Mouse (Mus musculus): ENCODE results near the gene Twist1.

Gene Twist1

DNA sequence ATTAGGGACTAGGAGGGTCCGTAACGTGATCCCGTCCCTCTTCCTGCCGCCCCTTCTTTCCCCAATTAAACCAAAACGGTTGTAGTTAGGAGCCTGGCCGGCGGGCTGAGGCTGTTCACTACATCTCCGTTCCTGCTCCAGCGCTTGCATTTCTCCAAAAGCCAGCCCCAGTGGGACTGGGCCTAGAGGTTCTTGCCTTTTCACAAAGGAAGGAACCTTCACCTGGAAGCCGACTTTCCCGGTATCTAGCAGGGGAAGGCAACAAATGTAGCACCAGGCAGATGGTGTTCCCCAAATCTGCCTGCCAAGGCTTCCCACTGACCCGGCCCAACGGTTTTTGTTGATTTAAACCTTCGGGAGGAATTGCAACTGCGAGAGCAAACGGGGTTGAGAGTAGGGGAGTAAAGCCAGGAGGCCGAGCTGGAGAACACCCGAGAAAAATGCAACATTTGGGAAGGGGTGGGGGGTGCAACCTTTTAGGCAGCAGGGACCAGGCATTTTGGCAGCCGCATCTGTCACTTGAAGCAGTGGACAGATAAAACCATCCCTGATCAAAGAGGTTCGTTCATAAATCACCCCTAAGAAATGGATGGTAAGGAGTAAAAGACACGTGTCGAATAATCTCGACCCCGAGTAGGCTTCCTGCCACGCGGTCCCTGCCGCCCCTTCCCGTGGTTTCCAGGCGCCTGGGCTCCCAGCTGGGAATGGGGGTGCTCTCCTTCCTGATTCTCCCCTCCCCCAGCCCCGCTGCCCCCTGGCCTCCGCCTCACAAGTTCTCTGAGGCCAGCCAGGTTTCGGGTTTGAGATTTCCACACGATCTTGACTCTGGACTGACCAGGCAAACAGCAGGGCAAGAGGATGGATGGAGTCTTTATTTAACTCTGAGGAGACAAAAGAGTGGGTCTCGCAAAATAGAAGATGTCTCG, 9.3 kb downstream of the Twist1 start:
- DNase-seq (ENCODE audit: low read depth, low spot score), result no peak

DNA sequence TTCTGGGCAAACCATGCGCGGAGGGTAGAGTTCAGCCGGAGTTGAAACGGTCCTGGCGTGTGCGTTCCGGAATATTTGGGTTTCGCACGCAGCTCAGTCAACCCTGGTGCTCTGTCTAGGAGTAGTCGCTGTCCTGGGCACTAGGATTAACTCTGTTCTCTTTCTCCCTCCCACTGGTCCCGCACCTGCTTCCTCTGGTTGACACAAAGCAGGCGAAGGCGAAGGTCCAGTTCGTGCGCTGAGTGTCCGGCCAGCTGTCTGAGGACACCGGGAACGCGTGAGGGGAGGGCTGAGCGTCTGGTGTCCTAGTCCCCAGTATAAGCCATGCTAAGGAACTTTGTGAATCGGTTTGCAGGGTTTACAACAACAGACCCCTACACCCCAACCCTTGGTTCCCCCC, 10.0 kb downstream of the Twist1 start:
- no peak for DNase-seq (ENCODE audit: low read depth, low spot score)

DNA sequence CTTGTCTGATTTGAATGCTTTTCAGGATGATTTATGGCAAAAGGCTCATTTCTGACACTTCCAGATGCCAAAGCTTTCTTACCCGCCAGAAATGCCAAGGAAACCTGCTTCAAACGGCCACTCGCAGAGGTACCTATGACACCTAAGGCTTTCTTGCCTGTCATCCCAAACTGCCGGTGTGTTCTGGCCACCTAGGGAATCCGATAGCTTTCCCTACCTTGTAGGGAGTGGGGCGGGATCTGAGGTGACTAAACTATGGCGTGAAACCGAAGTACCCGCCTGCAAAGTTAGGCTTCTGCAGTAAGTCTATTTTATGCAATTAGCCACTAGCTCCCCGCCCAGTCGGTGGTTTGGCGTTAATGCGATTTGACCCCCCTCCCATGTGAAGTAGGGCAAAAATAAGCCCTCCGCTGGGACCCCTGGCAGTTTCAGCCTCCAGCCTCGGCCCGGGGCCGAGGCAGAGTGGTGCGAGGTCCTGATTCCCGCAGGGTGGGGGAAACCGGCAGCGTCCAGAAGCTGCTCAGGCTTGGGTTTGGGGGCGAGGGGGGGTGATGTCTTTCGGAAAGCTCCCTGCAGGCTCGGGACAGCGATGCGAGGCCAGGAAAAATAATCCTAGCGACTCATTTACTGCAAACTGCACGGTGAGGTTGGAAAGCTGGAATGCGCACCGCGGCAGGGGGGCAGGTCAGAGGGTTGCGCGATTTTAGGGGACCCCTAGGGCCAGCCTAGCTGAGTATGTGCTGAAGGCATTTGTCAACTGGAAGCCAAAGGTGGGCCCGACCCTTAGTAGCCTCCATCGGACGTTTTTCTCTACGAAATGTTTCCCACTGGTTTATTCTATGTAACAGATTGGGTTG, 10.8 kb downstream of the Twist1 start:
- no peak for DNase-seq (ENCODE audit: low read depth, low spot score)

DNA sequence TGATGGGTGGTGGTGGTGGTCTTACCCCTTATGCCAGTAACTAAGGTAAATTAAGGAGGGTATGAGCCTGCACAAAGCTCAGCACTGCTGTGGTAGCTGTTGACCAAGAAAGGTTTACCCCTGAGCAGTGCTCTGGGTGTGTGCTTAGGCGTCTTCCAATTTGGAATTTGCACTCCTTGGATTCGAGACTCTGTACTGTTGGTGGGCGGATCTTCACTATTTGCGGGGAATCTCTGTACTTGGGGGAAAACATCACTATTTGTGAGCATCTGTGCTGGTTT, 11.4 kb downstream of the Twist1 start:
- DNase-seq (ENCODE audit: low read depth, low spot score), result no peak

DNA sequence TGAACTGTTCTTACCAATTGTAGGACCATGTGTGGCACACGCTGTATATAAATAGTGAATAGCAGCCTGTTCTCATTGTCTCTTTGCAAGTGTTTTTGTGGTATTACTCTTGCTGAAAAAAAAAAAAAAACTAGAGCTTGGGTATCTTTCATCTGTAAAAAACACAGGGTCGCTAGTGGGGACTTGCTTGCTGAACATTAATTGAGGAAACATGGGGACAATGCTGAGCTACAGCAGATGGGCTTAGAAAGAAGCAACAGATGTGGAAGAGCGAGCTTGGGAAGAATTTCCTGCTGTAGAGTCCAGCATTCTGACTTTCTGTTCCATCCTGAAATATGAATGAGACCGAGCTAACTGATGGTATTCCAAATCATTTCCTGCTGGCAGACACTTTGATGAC, 22.7 kb downstream of the Twist1 start:
- no peak for DNase-seq (ENCODE audit: low read depth, low spot score)

DNA sequence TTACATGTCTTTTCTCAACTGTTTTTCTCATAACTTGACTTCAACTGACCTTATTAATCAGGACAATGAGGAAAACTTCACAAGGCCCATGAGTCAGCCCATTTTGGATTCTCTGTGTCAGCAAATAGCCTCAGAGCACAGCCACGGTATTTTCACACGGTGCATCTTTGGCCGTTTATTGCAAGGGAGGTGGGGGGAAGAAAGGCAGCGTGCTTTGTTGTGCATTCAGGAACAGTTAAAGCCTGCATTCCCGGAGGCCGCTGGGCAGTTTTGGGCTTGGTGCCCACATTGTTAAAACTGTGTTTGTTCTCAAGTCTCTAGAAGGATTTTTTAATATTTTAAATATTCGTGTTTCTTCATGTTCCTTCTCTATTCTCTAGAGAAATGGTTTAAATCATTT, 24.0 kb downstream of the Twist1 start:
- no peak for DNase-seq (ENCODE audit: low read depth, low spot score)

DNA sequence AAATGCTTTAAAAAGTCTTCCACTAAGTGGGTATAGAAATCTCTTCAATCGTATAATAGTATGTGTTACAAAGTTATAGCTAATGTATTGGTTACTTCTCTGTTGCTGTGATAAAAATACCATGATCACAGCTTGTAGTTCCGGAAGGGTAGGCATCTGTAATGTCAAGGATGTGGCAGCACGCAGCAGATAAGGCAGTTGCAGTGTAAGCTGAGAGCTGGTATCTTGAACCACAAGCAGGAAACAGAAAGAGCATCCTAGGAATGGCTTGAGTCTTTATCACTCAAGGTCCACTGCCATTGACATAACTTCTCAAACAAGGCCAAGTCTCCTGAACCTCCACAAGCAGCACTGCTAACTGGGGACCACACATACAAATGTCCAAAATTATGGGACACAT, 35.7 kb downstream of the Twist1 start:
- DNase-seq (ENCODE audit: low read depth, low spot score), result no peak

Data from WW6 (cell line).